Mouse (Mus musculus) cortical plate, adult 2 months (tissue): ENCODE results near the gene Ptprk. TPM values are rescaled to one million over a fixed set of nuclear protein-coding genes. Genes with fewer than 3 reads are reported as not detected.

Experiments used
- H3K27ac ChIP-seq: fragments of 200-500 bp; 2 replicates; pipeline ENCODE4 v1.5.1; 2012; ENCODE audit warnings: low read length, control low read depth, inconsistent platforms; ENCODE audit not compliant: insufficient read depth
- H3K4me1 ChIP-seq: fragments of 200-500 bp; 2 replicates; pipeline ENCODE4 v1.6.1; 2011; ENCODE audit warnings: low read length; ENCODE audit not compliant: control insufficient read depth, insufficient read depth
- H3K4me3 ChIP-seq: fragments of 200-500 bp; 2 replicates; pipeline ENCODE4 v1.5.1; 2011; ENCODE audit warnings: mild to moderate bottlenecking, low read length, control low read depth; ENCODE audit not compliant: insufficient read depth
- CTCF ChIP-seq: fragments of 200-500 bp; IDR thresholded peaks from 2 replicates; pipeline ENCODE4 v1.5.1; 2011; ENCODE audit warnings: mild to moderate bottlenecking, control low read depth, low read length; ENCODE audit not compliant: insufficient read depth; ENCODE audit errors: extremely low read depth
- POLR2A ChIP-seq: fragments of 200-500 bp; IDR thresholded peaks from 2 replicates; pipeline ENCODE4 v1.6.1; 2011; ENCODE audit warnings: mild to moderate bottlenecking, low read length, control low read depth; ENCODE audit not compliant: insufficient read depth; ENCODE audit errors: extremely low read depth
- polyA plus RNA-seq: library from polyadenylated mRNA; depleted of rRNA; stranded (reverse); fragments of >200 nt; gene quantifications from 2 replicates; pipeline ENCODE4 v1.2.3, GENCODE M21; 2012

The Ptprk gene
- polyA plus RNA-seq, 1 experiment, result 45.0 TPM

- Histone ChIP-seq H3K27ac (no peak overlapping the region), H3K4me1 (no peaks in the 10 kb centered on the region), H3K4me3 (no peak overlapping the region)
- no peak for TF ChIP-seq POLR2A
- TF ChIP-seq CTCF, result no peak
These were observed 466.0 kb downstream of the Ptprk start for GRCm38 (mm10) chr10:28540595-28540994.

- H3K4me1 ChIP-seq, result no peaks in the 10 kb centered on the region
- no peak overlapping the region for H3K4me3 ChIP-seq
- H3K27ac ChIP-seq, result no peak overlapping the region
- TF ChIP-seq POLR2A, result no peak
- TF ChIP-seq CTCF, result no peak
These were observed 468.1 kb downstream of the Ptprk start for GRCm38 (mm10) chr10:28542754-28543153.

- Histone ChIP-seq H3K4me1 (no peaks in the 10 kb centered on the region), H3K27ac (no peak overlapping the region), H3K4me3 (no peak overlapping the region)
- TF ChIP-seq POLR2A (no peak), CTCF (no peak)
These were observed 475.9 kb downstream of the Ptprk start for GRCm38 (mm10) chr10:28550549-28550948.

- TF ChIP-seq POLR2A (no peak), CTCF (no peak)
These were observed 477.4 kb downstream of the Ptprk start for GRCm38 (mm10) chr10:28552068-28552467.

GRCm38 (mm10) chr10:28564110-28564674 is 489.6 kb downstream of the Ptprk start:
- no peak for TF ChIP-seq CTCF
- TF ChIP-seq POLR2A, result no peak
- Histone ChIP-seq H3K27ac (no peak overlapping the region), H3K4me3 (no peak overlapping the region), H3K4me1 (no peaks in the 10 kb centered on the region)

More at GRCm38 (mm10) chr10:28552068-28552467, 477.4 kb downstream of the Ptprk start:
- Histone ChIP-seq H3K4me3 (no peak overlapping the region), H3K4me1 (no peaks in the 10 kb centered on the region), H3K27ac (no peak overlapping the region)

GRCm38 (mm10) chr10:28566378-28566777 is 491.8 kb downstream of the Ptprk start:
- no peak overlapping the region for H3K27ac ChIP-seq
- TF ChIP-seq POLR2A (no peak), CTCF (no peak)
- no peaks in the 10 kb centered on the region for H3K4me1 ChIP-seq
- H3K4me3 ChIP-seq, result no peak overlapping the region

GRCm38 (mm10) chr10:28566828-28567227 is 492.2 kb downstream of the Ptprk start:
- Histone ChIP-seq H3K4me1 (no peaks in the 10 kb centered on the region), H3K4me3 (no peak overlapping the region), H3K27ac (no peak overlapping the region)
- TF ChIP-seq CTCF, result no peak

- no peak overlapping the region for H3K4me3 ChIP-seq
- TF ChIP-seq POLR2A (no peak), CTCF (no peak)
- no peak overlapping the region for H3K27ac ChIP-seq
- H3K4me1 ChIP-seq, result no peaks in the 10 kb centered on the region
These were observed 492.8 kb downstream of the Ptprk start for GRCm38 (mm10) chr10:28567441-28567840.

- TF ChIP-seq POLR2A (no peak), CTCF (no peak)
- Histone ChIP-seq H3K4me1 (no peaks in the 10 kb centered on the region), H3K27ac (no peak overlapping the region), H3K4me3 (no peak overlapping the region)
These were observed 493.4 kb downstream of the Ptprk start for GRCm38 (mm10) chr10:28568047-28568446.

GRCm38 (mm10) chr10:28579596-28579995 is 505.0 kb downstream of the Ptprk start:
- Histone ChIP-seq H3K4me1 (no peaks in the 10 kb centered on the region), H3K27ac (no peak overlapping the region), H3K4me3 (no peak overlapping the region)
- TF ChIP-seq CTCF (no peak), POLR2A (no peak)
